Mouse (Mus musculus) neural tube, embryonic 11.5 days (tissue): ENCODE measurements around the gene Prl8a1. TPM values are rescaled to one million over a fixed set of nuclear protein-coding genes. Genes with fewer than 3 reads are reported as not detected.

Experiments
- ATAC-seq: fragments of 200-750 bp; cut with Nextera tagmentation; 2 replicates; pipeline ENCODE4 v1.8.0; 2017; ENCODE audit warnings: moderate number of reproducible peaks, mild to moderate bottlenecking, moderate TSS enrichment, moderate library complexity; ENCODE audit not compliant: insufficient read depth, low FRiP score, low TSS enrichment
- DNase-seq: peaks from one replicate; pipeline ENCODE4 v3.0.0-alpha.2; 2015; ENCODE audit warnings: low spot score
- H3K27ac ChIP-seq: fragments of 300-500 bp; sonication (generic); 2 replicates; pipeline ENCODE4 v1.5.1; 2014; ENCODE audit warnings: low read depth, mild to moderate bottlenecking, low read length
- H3K27me3 ChIP-seq: fragments of 300-500 bp; sonication (generic); 2 replicates; pipeline ENCODE4 v1.6.1; 2014; ENCODE audit warnings: mild to moderate bottlenecking, low read length, mixed read lengths; ENCODE audit not compliant: control insufficient read depth, insufficient read depth
- H3K36me3 ChIP-seq: fragments of 300-500 bp; sonication (generic); 2 replicates; pipeline ENCODE4 v1.6.1; 2014; ENCODE audit warnings: mild to moderate bottlenecking, low read length, moderate library complexity, mixed read lengths; ENCODE audit not compliant: control insufficient read depth, insufficient read depth
- H3K4me1 ChIP-seq: fragments of 300-500 bp; sonication (generic); 2 replicates; pipeline ENCODE4 v1.6.1; 2014; ENCODE audit warnings: low read length, mixed read lengths; ENCODE audit not compliant: control insufficient read depth, insufficient read depth
- H3K4me2 ChIP-seq: fragments of 300-500 bp; sonication (generic); 2 replicates; pipeline ENCODE4 v1.6.1; 2014; ENCODE audit warnings: low read depth, mild to moderate bottlenecking, moderate library complexity
- H3K4me3 ChIP-seq: fragments of 300-500 bp; sonication (generic); 2 replicates; pipeline ENCODE4 v1.5.1; 2014; ENCODE audit warnings: low read depth, low read length
- H3K9ac ChIP-seq: fragments of 300-500 bp; sonication (generic); 2 replicates; pipeline ENCODE4 v1.6.1; 2014; ENCODE audit warnings: mild to moderate bottlenecking, low read length
- H3K9me3 ChIP-seq: fragments of 300-500 bp; sonication (generic); 2 replicates; pipeline ENCODE4 v1.6.1; 2016; ENCODE audit warnings: low read length; ENCODE audit not compliant: control insufficient read depth
- WGBS: fragments of 180-500 bp; shearing (Covaris S2); extraction: QIAGEN DNeasy Blood & Tissue Kit; methylation state at CpG from one replicate; pipeline ENCODE4 v1.1.7; 2014; 5-methylcytosine and 5-hydroxymethylcytosine counted together
- polyA plus RNA-seq: library from polyadenylated mRNA; unstranded; fragments of >200 nt; fragmentation: Nextera tagmentation; extraction: Ambion mirVana; gene quantifications from 2 replicates; pipeline ENCODE4 v1.2.1, GENCODE M21; 2014

Gene Prl8a1
- polyA plus RNA-seq, result not detected in 2 replicates

DNA sequence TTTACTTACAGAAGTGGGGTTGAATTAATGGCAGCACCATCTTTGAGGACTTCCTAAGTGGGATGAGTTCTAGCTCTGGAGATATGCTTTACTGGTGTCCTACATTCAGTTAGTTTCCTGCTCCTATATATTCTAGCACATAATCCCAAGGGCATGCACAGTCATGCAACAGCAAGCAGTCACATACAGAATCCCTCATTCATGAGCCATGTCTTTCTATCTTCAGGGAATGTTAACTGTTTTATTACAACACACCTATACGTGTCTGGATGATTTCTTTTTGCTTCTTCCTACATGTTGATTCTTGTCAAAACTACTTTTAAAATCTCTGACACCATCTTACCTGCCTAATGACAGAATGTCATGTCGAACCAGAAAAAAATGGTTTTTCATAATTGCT is at the start of gene Prl8a1:
Gene Prl8a1, minus strand, starts transcription at position 101 of the 400 bp plus-strand sequence.
- Histone ChIP-seq H3K4me3 (no peak within 1 kb of the TSS), H3K9ac (no peak within 1 kb of the TSS), H3K27me3 (no peaks in the 10 kb centered on the region), H3K4me2 (no peak within 1 kb of the TSS), H3K36me3 (no peaks in the 10 kb centered on the region), H3K4me1 (no peaks in the 10 kb centered on the region), H3K9me3 (no peaks in the 10 kb centered on the region), H3K27ac (no peak within 1 kb of the TSS)
- DNase-seq (no peak), ATAC-seq (no peak)
- WGBS, result 86% methylated on average over 2 of the region's 2 CpGs

DNA sequence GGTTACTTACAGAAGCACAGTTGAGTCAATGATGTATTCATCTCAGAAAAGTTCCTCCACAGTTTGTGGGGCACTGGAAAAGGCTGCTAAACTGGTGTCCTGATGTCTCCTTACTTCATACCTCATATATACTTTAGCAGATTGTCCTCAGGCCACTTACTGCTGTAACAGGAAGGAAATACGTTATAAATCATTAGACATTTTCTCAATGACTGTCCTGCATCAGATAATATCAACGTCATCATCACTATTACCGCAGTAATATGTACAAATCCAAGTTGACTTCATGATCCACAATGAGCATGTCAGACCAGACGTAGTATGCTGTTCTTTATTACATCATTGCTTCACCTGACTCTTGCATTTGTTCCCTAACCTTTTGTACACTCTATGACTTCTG is 28.5 kb upstream of the Prl8a1 start, which contains the start of gene Prl7b1:
Gene Prl7b1, minus strand, starts transcription at position 101 of the 400 bp plus-strand sequence.
- H3K27me3 ChIP-seq, result no peaks in the 10 kb centered on the region
- no peak within 1 kb of the TSS for H3K4me2 ChIP-seq
- H3K4me1 ChIP-seq, result no peaks in the 10 kb centered on the region
- H3K4me3 ChIP-seq, result no peak within 1 kb of the TSS
- 76% methylated on average over 4 of the region's 4 CpGs for WGBS
- ATAC-seq, result no peak
- no peak within 1 kb of the TSS for H3K27ac ChIP-seq
- DNase-seq, result no peak
- H3K36me3 ChIP-seq, result no peaks in the 10 kb centered on the region
- no peaks in the 10 kb centered on the region for H3K9me3 ChIP-seq
- H3K9ac ChIP-seq, result no peak within 1 kb of the TSS

DNA sequence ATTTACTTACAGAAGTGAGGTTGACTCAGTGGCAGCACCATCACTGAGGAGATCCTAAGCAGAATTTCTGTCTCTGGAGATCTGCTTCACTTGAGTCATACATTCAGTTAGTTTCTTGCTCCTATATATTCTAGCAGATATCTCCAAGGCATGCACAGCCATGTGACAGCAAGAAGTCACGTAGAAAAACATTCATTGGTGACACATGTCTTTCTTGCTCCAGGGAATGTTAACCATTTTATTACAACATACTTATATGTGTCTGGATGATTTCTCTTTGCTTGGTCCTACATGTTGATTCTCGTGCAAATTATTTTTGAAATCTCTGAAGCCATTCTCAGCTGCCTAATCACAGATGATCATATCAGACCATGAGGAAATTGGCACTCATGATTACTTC is 17.5 kb downstream of the Prl8a1 start, which contains the start of gene Prl8a9:
Gene Prl8a9, minus strand, starts transcription at position 101 of the 400 bp plus-strand sequence.
- Histone ChIP-seq H3K36me3 (no peaks in the 10 kb centered on the region), H3K4me3 (no peak within 1 kb of the TSS), H3K9me3 (no peaks in the 10 kb centered on the region), H3K4me1 (no peaks in the 10 kb centered on the region), H3K9ac (no peak within 1 kb of the TSS), H3K27ac (no peak within 1 kb of the TSS), H3K4me2 (no peak within 1 kb of the TSS), H3K27me3 (no peaks in the 10 kb centered on the region)
- no peak for DNase-seq
- ATAC-seq, result no peak
- WGBS, result 87% methylated on average over 2 of the region's 2 CpGs

DNA sequence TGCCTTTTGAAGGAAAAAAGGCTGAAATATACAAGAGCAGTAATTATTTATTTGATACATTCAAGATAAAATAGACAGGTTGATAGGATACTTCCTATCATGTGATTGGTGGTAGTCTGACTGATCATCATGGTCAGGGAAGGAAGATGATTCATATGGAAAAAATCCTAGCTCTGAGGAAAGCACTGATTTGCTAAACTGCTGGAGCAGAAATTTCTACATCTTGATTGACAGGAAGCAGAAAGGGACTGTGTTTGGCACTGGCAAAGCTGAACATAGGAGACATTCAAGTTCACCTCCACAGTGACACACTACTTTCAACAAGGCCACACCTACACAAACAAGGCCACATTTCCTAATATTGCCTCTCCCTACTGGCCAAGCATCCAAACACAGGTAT is 28.6 kb downstream of the Prl8a1 start:
- ATAC-seq (no peak), DNase-seq (no peak)
- no peak overlapping the region for H3K27ac ChIP-seq
- no peaks in the 10 kb centered on the region for H3K4me1 ChIP-seq
- no peak overlapping the region for H3K9ac ChIP-seq
- no peak overlapping the region for H3K4me3 ChIP-seq
- no peak overlapping the region for H3K4me2 ChIP-seq
- H3K27me3 ChIP-seq, result no peaks in the 10 kb centered on the region
- H3K9me3 ChIP-seq, result no peaks in the 10 kb centered on the region
- no peaks in the 10 kb centered on the region for H3K36me3 ChIP-seq

Other genes with a start within 250 kb of the Prl8a1 start
- gene Prl8a2, start 236.5 kb downstream of the Prl8a1 start, polyA plus RNA-seq, result not detected in 2 replicates
- gene Prl2b1, start 191.3 kb downstream of the Prl8a1 start, polyA plus RNA-seq, result not detected in 2 replicates
- gene Prl8a6, start 143.5 kb downstream of the Prl8a1 start, polyA plus RNA-seq, result not detected in 2 replicates
- gene Prl8a8, start 69.0 kb downstream of the Prl8a1 start, polyA plus RNA-seq, result not detected in 2 replicates
- not detected in 2 replicates for gene Prl8a9, start 17.6 kb downstream of the Prl8a1 start, polyA plus RNA-seq
- gene Prl7b1, start 28.4 kb upstream of the Prl8a1 start, polyA plus RNA-seq, result not detected in 2 replicates
- gene Prl7a1, start 60.3 kb upstream of the Prl8a1 start, polyA plus RNA-seq, result not detected in 2 replicates
- not detected in 2 replicates for gene Prl7a2, start 85.9 kb upstream of the Prl8a1 start, polyA plus RNA-seq
- gene Prl7d1, start 134.6 kb upstream of the Prl8a1 start, polyA plus RNA-seq, result not detected in 2 replicates
- gene Prl7c1, start 198.6 kb upstream of the Prl8a1 start, polyA plus RNA-seq, result not detected in 2 replicates
- not detected in 2 replicates for gene Prl2a1, start 219.5 kb upstream of the Prl8a1 start, polyA plus RNA-seq